Mouse (Mus musculus) heart, postnatal 0 days (tissue): Measurements from ENCODE around the gene Pdzd4. TPM values are rescaled to one million over a fixed set of nuclear protein-coding genes. Genes with fewer than 3 reads are reported as not detected.
A peak's percentile ranks its signal among the peaks of the same experiment; 100 is the strongest.

Source experiments
- ATAC-seq: fragments of 200-750 bp; cut with Nextera tagmentation; 2 replicates; pipeline ENCODE4 v1.8.0; 2017; ENCODE audit warnings: low read depth, moderate number of reproducible peaks, moderate library complexity; ENCODE audit not compliant: insufficient read depth
- DNase-seq: peaks from one replicate; pipeline ENCODE4 v3.0.0-alpha.2; 2016; ENCODE audit warnings: low spot score
- H3K27ac ChIP-seq: fragments of 300-500 bp; sonication (generic); 2 replicates; pipeline ENCODE4 v1.5.1; 2014; ENCODE audit warnings: low read depth, mild to moderate bottlenecking
- H3K27me3 ChIP-seq: fragments of 300-500 bp; sonication (generic); 2 replicates; pipeline ENCODE4 v1.6.1; 2014; ENCODE audit warnings: low read length, mixed read lengths; ENCODE audit not compliant: control insufficient read depth, insufficient read depth
- H3K36me3 ChIP-seq: fragments of 300-500 bp; sonication (generic); replicated peaks from 2 replicates; pipeline ENCODE4 v1.6.1; 2014; ENCODE audit warnings: low read length, mixed read lengths; ENCODE audit not compliant: control insufficient read depth, insufficient read depth
- H3K4me1 ChIP-seq: fragments of 300-500 bp; sonication (generic); 2 replicates; pipeline ENCODE4 v1.6.1; 2014; ENCODE audit warnings: antibody characterized with exemption; ENCODE audit not compliant: control insufficient read depth, insufficient read depth
- H3K4me2 ChIP-seq: fragments of 300-500 bp; sonication (generic); 2 replicates; pipeline ENCODE4 v1.6.1; 2014; ENCODE audit warnings: low read depth, mild to moderate bottlenecking, low read length, moderate library complexity
- H3K4me3 ChIP-seq: fragments of 300-500 bp; sonication (generic); 2 replicates; pipeline ENCODE4 v1.5.1; 2014; ENCODE audit warnings: low read depth, low read length
- H3K9ac ChIP-seq: fragments of 300-500 bp; sonication (generic); replicated peaks from 2 replicates; pipeline ENCODE4 v1.6.1; 2014; ENCODE audit warnings: low read depth, low read length, mixed read lengths
- H3K9me3 ChIP-seq: fragments of 300-500 bp; sonication (generic); replicated peaks from 2 replicates; pipeline ENCODE4 v1.6.1; 2016; ENCODE audit warnings: low read length; ENCODE audit not compliant: control insufficient read depth
- CTCF ChIP-seq: IDR thresholded peaks from 2 replicates; pipeline ENCODE4 v1.5.1; 2016; ENCODE audit warnings: antibody characterized with exemption, control low read depth, low read depth
- EP300 ChIP-seq: IDR thresholded peaks from 2 replicates; pipeline ENCODE4 v1.6.1; 2016; ENCODE audit warnings: antibody characterized with exemption, low read depth
- whole genome bisulfite sequencing: fragments of 180-500 bp; shearing (Covaris S2); extraction: QIAGEN DNeasy Blood & Tissue Kit; methylation state at CpG from one replicate; pipeline ENCODE4 v1.1.7; 2014; 5-methylcytosine and 5-hydroxymethylcytosine counted together
- polyA plus RNA-seq: library from polyadenylated mRNA; unstranded; fragments of >200 nt; fragmentation: Nextera tagmentation; extraction: Ambion mirVana; gene quantifications from 2 replicates; pipeline ENCODE4 v1.2.1, GENCODE M21; 2015
- total RNA-seq: library from RNA; depleted of rRNA; stranded (reverse); fragments of >200 nt; gene quantifications from 2 replicates; pipeline ENCODE4 v1.2.3, GENCODE M21; 2014; ENCODE audit warnings: low replicate concordance

The Pdzd4 gene
- total and polyA plus RNA-seq, 2 experiments from 2014 or later = 0.08 to 2.6 TPM

GRCm38 (mm10) chrX:73823747-73824146 lies 1.0 kb downstream of the Pdzd4 start:
- H3K4me1 ChIP-seq = no peaks in the 10 kb centered on the region
- no peak overlapping the region for H3K9ac ChIP-seq
- TF ChIP-seq EP300 = no peak
- no peak for TF ChIP-seq CTCF
- H3K27me3 ChIP-seq = peaks cover 18% of the 10 kb centered on the region
- no peak for ATAC-seq
- no peak for DNase-seq
- H3K27ac ChIP-seq = no peak overlapping the region
- H3K4me2 ChIP-seq = peak overlapping the region; percentile 90
- H3K9me3 ChIP-seq = no peaks in the 10 kb centered on the region
- H3K36me3 ChIP-seq = no peaks in the 10 kb centered on the region
- peak overlapping the region; percentile 62 for H3K4me3 ChIP-seq
- WGBS = 18% methylated on average over 17 of the region's 17 CpGs

GRCm38 (mm10) chrX:73816596-73817314 lies 8.0 kb downstream of the Pdzd4 start:
- Histone ChIP-seq H3K4me3 (no peak overlapping the region), H3K27ac (no peak overlapping the region), H3K9me3 (no peaks in the 10 kb centered on the region), H3K36me3 (no peaks in the 10 kb centered on the region), H3K27me3 (no peaks in the 10 kb centered on the region), H3K4me2 (no peak overlapping the region), H3K4me1 (no peaks in the 10 kb centered on the region), H3K9ac (no peak overlapping the region)
- no peak for TF ChIP-seq CTCF
- no peak for TF ChIP-seq EP300
- 50% methylated on average over 3 of the region's 3 CpGs for WGBS
- ATAC-seq = no peak
- no peak for DNase-seq

- H3K9ac ChIP-seq = no peak overlapping the region
These were observed 9.7 kb downstream of the Pdzd4 start for GRCm38 (mm10) chrX:73815072-73815471.

GRCm38 (mm10) chrX:73805814-73806213 lies 19.0 kb downstream of the Pdzd4 start:
- no peaks in the 10 kb centered on the region for H3K4me1 ChIP-seq
- no peak overlapping the region for H3K27ac ChIP-seq
- H3K9ac ChIP-seq = no peak overlapping the region
- no peaks in the 10 kb centered on the region for H3K9me3 ChIP-seq
- ATAC-seq (no peak), DNase-seq (no peak)
- WGBS = 56% methylated on average over 1 of the region's 1 CpGs
- no peak for TF ChIP-seq EP300
- no peak for TF ChIP-seq CTCF
- H3K4me2 ChIP-seq = no peak overlapping the region
- no peaks in the 10 kb centered on the region for H3K27me3 ChIP-seq
- no peaks in the 10 kb centered on the region for H3K36me3 ChIP-seq
- H3K4me3 ChIP-seq = no peak overlapping the region

More at GRCm38 (mm10) chrX:73815072-73815471, 9.7 kb downstream of the Pdzd4 start:
- H3K4me1 ChIP-seq = no peaks in the 10 kb centered on the region
- peak overlapping the region; percentile 39; the same call in 1 of the 2 replicates for H3K4me2 ChIP-seq
- H3K36me3 ChIP-seq = no peaks in the 10 kb centered on the region
- no peak overlapping the region; the same call in 1 of the 2 replicates for H3K4me3 ChIP-seq
- no peak overlapping the region for H3K27ac ChIP-seq
- H3K27me3 ChIP-seq = no peaks in the 10 kb centered on the region
- 11% methylated on average over 14 of the region's 14 CpGs for WGBS
- TF ChIP-seq CTCF (no peak), EP300 (no peak)
- no peaks in the 10 kb centered on the region for H3K9me3 ChIP-seq
- DNase-seq = no peak
- ATAC-seq = no peak

GRCm38 (mm10) chrX:73798502-73798901 lies 26.3 kb downstream of the Pdzd4 start:
- Histone ChIP-seq H3K27ac (no peak overlapping the region), H3K4me1 (no peaks in the 10 kb centered on the region), H3K9ac (no peak overlapping the region), H3K4me3 (no peak overlapping the region), H3K4me2 (no peak overlapping the region), H3K9me3 (no peaks in the 10 kb centered on the region), H3K27me3 (no peaks in the 10 kb centered on the region), H3K36me3 (no peaks in the 10 kb centered on the region)
- peak; percentile 87 for ATAC-seq
- WGBS = 34% methylated on average over 9 of the region's 9 CpGs
- TF ChIP-seq CTCF (peak; percentile 83), EP300 (no peak)
- DNase-seq = peak; percentile 55

GRCm38 (mm10) chrX:73797511-73797910 lies 27.3 kb downstream of the Pdzd4 start:
- Histone ChIP-seq H3K27ac (no peak overlapping the region), H3K9ac (no peak overlapping the region), H3K4me1 (no peaks in the 10 kb centered on the region), H3K4me3 (no peak overlapping the region), H3K4me2 (no peak overlapping the region), H3K27me3 (no peaks in the 10 kb centered on the region), H3K9me3 (no peaks in the 10 kb centered on the region), H3K36me3 (no peaks in the 10 kb centered on the region)
- DNase-seq (no peak), ATAC-seq (no peak)
- 69% methylated on average over 2 of the region's 2 CpGs for WGBS
- TF ChIP-seq CTCF (no peak), EP300 (no peak)
